Mouse (Mus musculus) layer of hippocampus, adult 9-11 months (tissue): ENCODE results near the gene Hspa2.
A peak's percentile ranks its signal among the peaks of the same experiment; 100 is the strongest.

ENCODE experiments used
- DNase-seq: peaks from one replicate; pipeline ENCODE4 v3.0.0; 2022

Hspa2 gene

GRCm38 (mm10) chr12:76378556-76378955 is 25.4 kb upstream of the Hspa2 start:
- no peak for DNase-seq

GRCm38 (mm10) chr12:76380151-76380550 is 23.8 kb upstream of the Hspa2 start:
- DNase-seq: no peak

GRCm38 (mm10) chr12:76385342-76385741 is 18.6 kb upstream of the Hspa2 start:
- no peak for DNase-seq

DNA sequence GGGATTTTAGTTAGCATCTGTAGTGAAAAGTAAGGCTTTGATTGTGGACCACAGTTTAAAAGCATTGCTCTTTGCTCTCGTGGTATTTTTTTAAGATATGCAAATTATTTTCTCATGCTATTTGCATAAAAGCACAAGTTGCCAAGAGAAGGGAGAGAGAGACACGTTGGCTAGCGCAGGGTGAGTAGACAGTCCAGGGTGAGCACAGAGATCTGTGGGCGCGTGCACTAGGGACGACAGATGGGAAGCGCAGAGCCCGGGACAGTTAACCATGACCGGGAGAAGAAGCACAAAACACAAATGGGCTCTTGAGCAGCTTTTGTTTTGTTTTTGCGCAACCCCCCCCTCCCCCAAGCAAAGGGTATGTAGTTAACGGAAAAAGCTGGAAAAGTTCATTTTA is 15.2 kb upstream of the Hspa2 start:
- DNase-seq: no peak

GRCm38 (mm10) chr12:76391595-76392271 is 12.2 kb upstream of the Hspa2 start:
- no peak for DNase-seq

GRCm38 (mm10) chr12:76392979-76393378 is 11.0 kb upstream of the Hspa2 start:
- no peak for DNase-seq

DNA sequence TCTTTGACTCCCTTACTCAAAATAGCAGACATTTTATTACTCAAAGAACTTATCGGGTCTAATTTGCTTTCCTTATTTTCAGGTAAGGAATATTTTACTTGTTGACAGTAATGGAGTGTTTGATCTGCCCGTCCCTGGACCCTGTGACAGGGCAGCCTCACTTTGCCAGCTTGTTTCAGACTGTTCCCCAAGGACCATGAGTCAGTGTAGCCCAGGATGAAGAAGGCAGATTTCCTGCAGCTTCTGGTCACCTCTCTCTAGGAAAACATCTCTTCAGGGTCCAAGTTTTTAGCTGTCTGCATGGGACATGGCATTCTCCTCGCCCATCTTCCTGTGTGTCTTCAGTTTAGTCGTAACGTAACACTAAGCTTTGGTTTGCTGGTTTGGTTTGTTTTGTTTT is 6.7 kb upstream of the Hspa2 start:
- no peak for DNase-seq

DNA sequence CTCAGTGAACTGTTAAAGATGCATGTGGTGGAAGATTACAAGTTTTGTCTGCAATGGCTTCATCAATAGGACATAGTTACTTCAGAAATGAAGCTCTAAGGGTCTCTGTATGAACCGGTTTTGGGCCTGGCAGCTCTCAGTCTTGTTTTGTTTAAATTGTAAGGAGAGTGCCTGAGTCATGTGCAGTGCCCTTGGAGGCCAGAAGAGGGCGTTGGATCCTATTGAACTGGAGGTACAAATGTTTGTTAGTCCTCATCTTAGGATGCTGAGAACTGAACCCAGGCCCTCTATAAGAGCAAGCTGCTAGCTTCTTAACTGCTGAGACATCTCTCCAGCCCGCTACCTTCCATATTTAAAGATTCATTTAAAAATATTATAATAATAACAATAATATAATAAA is 2.3 kb upstream of the Hspa2 start:
- no peak for DNase-seq

DNA sequence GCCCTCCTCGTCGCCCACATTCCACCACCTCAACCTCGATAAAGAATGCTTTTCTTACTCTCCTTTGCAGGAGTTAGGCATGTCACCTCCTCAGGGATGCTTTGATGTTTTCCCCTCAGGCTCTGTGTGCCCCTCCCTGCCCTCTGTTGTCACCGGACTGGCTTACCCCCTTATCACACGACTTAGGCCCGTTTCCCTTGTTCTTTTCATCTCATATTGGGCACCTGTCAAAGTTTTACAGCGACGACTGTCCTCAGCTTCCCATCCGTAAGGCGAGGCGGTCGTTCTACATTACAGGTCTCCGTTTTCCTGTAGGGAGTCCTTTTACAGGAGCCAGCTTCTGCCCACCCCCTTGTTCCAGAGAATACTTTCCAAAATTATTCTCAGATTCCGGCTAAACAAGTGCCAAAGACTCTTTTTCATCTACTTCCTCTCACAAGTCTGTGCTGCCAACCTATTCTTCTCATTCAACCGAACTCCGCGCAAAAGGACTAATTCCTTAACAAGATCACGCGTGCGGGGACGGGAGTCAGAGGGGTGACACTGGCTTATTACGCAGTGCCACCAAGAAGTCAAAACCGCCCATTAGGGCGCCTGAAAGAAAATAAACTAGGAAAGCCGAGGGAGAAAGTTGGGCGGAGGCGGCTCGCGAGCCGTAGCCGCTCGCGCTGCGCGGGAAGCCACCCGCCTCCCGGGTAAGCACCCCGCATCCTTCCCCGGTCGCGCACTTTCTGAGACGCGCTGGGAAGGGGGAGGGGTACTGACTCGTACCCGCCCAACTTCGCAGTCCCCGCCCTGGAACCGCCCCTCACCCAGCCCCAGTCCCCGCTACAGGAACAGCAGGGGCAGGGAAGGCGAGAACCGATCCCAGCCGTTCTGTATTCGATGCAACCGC is 738 bp upstream of the Hspa2 start:
- DNase-seq: no peak

GRCm38 (mm10) chr12:76404836-76405182 is 833 bp downstream of the Hspa2 start:
- peak; percentile 13 for DNase-seq

DNA sequence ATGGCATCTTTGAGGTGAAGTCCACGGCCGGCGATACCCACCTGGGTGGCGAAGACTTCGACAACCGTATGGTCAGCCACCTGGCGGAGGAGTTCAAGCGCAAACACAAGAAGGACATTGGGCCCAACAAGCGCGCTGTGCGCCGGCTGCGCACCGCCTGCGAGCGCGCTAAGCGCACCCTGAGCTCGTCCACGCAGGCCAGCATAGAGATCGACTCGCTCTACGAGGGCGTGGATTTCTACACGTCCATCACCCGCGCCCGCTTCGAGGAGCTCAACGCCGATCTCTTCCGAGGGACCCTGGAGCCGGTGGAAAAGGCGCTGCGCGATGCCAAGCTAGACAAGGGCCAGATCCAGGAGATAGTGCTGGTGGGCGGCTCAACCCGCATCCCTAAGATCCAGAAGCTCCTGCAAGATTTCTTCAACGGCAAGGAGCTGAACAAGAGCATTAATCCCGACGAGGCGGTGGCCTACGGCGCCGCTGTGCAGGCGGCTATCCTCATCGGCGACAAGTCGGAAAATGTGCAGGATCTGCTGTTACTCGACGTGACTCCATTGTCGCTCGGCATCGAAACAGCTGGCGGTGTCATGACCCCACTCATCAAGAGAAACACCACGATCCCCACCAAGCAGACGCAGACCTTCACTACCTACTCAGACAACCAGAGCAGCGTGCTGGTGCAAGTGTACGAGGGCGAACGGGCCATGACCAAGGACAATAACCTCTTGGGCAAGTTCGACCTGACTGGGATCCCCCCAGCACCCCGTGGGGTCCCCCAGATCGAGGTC is 1.4 kb downstream of the Hspa2 start:
- DNase-seq: peak; percentile 14

DNA sequence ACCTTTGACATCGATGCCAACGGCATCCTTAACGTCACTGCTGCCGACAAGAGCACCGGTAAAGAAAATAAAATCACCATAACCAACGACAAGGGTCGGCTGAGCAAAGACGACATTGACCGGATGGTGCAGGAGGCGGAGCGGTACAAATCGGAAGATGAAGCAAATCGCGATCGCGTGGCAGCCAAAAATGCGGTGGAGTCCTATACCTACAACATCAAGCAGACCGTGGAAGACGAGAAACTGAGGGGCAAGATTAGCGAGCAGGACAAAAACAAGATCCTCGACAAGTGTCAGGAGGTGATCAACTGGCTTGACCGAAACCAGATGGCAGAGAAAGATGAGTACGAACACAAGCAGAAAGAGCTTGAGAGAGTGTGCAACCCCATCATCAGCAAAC is 2.0 kb downstream of the Hspa2 start:
- DNase-seq: no peak

GRCm38 (mm10) chr12:76407184-76407583 is 3.2 kb downstream of the Hspa2 start:
- DNase-seq: no peak

GRCm38 (mm10) chr12:76409166-76409565 is 5.2 kb downstream of the Hspa2 start:
- DNase-seq: no peak

DNA sequence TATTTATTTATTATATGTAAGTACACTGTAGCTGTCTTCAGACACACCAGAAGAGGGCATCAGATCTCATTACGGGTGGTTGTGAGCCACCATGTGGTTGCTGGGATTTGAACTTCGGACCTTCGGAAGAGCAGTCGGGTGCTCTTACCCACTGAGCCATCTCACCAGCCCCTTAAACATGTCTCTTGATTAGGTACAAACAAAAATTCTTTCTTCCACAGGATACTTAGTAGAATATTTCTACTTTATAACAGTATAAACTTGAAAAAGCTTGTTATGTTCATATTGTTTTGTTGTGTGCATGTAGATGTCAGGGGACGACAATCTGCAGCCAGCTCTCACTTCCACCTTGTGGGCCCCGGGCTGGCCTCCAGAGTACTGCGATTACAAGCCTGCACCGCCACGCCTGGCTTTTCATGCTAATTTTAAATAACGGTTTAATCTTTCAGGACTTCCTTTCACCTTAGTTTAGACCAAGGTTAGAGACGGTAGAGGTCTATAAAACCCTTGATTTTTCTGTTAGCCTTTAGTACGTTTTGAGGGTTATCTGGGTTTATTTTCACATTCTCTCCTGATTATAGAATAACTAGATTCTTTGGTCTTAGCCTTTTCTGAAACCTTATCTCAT is 11.5 kb downstream of the Hspa2 start:
- no peak for DNase-seq

- DNase-seq: no peak
Measured at GRCm38 (mm10) chr12:76417433-76417854, 13.5 kb downstream of the Hspa2 start, which contains the start of gene Ppp1r36. Gene Ppp1r36 (plus strand): TSS chr12:76417538.

DNA sequence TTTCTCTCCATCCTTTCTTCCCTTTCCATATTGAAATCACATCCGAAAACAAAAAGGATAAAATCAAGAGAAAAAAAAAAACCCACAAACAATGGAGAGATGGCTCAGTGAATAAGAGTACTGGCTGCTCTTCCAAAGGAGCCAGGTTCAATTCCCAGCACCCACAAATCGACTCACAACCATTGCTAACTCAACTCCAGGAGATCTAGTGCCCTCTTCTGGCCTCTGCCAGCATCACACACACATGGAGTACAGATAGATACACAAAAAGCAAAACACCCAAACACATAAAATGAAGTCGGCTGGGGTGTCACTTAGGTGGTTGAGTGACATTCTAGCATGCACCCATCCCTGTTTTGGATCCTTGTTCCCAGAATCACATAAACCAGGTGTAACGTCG is 14.4 kb downstream of the Hspa2 start:
- DNase-seq: no peak

DNA sequence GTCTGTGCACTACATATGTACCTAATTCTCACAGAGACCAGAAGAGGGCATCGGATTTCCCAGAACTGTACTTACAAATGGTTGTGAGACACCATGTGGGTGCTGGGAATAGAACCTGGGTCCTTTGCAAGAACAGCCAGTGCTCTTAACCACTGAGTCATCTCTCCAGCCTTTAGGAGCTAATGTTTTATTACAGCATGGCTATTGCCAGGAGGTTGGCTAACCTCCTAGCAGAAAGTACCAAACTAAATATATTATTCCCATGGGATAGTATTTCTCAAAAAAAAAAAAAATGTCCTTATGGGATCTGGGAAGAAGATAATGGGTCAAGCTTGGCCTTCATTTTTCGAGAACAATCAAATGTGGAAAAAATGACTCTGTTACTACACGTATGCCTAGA is 21.3 kb downstream of the Hspa2 start:
- DNase-seq: no peak

DNA sequence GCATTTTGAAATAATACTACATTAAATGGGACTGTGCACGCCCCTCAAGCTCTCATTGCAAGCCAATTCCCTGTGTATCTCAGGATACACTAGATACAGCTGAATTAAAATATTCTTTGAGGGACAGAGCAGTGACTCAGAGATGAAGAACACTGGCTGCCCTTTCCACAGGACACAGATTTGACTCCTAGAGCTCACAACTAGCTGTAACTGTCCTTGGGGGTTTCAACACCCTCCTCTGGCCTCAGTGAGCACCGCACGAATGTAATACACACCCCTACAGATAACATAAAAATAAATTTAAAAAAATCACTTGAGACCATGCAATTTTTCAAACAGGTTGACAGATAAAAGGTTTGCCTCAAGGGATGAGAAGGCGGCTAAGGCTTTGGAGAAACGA is 23.6 kb downstream of the Hspa2 start:
- DNase-seq: no peak

DNA sequence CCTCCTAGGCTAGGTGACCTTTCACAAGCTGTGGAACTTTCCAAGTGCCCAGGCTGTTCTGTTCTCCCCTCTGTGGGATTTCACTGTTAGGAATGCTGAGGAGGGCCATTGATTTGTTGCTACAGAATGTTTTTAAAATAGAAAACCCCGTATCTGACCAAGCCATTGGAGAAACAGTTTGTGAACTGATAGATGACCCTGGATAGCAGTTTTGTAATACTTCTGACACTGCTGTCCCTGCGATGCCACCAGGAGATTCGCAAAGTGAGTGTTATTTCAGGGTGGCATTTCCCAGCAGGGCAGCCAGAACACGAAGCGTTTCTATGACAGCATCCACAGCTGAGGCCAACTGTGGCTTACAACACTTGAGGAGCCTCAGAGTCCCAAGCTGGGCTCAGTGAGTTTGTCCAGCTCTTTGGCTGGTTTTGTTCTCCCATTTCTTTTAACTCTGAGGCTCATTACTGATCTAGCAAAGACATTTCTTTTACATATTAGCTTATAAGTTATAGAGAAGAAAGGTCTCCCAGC is 27.0 kb downstream of the Hspa2 start:
- peak; percentile 23 for DNase-seq

- peak; percentile 35 for DNase-seq
Measured at GRCm38 (mm10) chr12:76431431-76431830, 27.5 kb downstream of the Hspa2 start.

DNA sequence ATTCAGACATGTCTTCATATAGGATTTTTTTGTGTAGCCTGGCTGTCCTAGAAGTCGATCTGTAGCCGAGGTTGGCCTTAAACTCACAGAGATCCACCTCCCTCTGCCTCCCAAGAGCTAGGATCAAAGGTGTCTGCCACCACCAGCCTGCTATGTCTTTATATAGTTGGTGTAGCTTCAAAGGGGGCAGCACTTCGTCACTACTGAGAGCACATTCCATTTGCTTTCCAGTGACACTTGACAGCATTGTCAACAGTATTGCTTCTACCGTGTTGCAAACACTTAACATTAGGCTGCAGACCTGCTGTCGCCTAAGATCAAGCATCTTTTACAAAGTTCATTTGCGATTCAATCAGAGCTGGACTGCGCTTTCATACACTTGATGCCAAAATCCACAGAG is 30.1 kb downstream of the Hspa2 start:
- DNase-seq: no peak

- DNase-seq: no peak
Measured at GRCm38 (mm10) chr12:76435084-76435483, 31.1 kb downstream of the Hspa2 start.
